Mouse (Mus musculus) MEL (cell line): ENCODE results near the gene Rbbp9. TPM values are rescaled to one million over a fixed set of nuclear protein-coding genes. Genes with fewer than 3 reads are reported as not detected.

Source experiments
- DNase-seq: peaks from one replicate; pipeline ENCODE4 v3.0.0; 2011; ENCODE audit warnings: low read depth, low spot score
- H3K27ac ChIP-seq: 2 replicates; pipeline ENCODE4 v1.5.1; 2012; ENCODE audit warnings: low read depth, mild to moderate bottlenecking, control low read depth, low read length, moderate library complexity; ENCODE audit not compliant: control insufficient read depth
- H3K27me3 ChIP-seq, 2 experiments: fragments of 150-350 bp in 1 of 2; sonication (generic) in 1 of 2; 2 replicates each; pipeline ENCODE4 v1.6.1; 2012; ENCODE audit warnings: low read length in 2 of 2, mild to moderate bottlenecking in 2 of 2, improper control_type of control experiment in 1 of 2, moderate library complexity in 1 of 2; ENCODE audit not compliant: insufficient read depth in 2 of 2, control insufficient read depth in 1 of 2
- H3K36me3 ChIP-seq, 2 experiments: 2 replicates each; pipeline ENCODE4 v1.6.1; 2012 to 2014; ENCODE audit warnings: low read length in 2 of 2, improper control_type of control experiment in 1 of 2, inconsistent platforms in 1 of 2, mild to moderate bottlenecking in 1 of 2; ENCODE audit not compliant: insufficient read depth in 2 of 2, control insufficient read depth in 1 of 2
- H3K4me1 ChIP-seq, 2 experiments: fragments of 150-350 bp in 1 of 2; sonication (generic) in 1 of 2; 2 replicates each; pipeline ENCODE4 v1.6.1; 2012; ENCODE audit warnings: low read length in 2 of 2, improper control_type of control experiment in 1 of 2, mild to moderate bottlenecking in 1 of 2; ENCODE audit not compliant: insufficient read depth in 2 of 2, control insufficient read depth in 1 of 2
- H3K4me3 ChIP-seq, 2 experiments: fragments of 150-350 bp in 1 of 2; sonication (generic) in 1 of 2; 2 replicates each; pipeline ENCODE4 v1.5.1; 2012; ENCODE audit warnings: low read depth in 2 of 2, low read length in 2 of 2, mild to moderate bottlenecking in 2 of 2, moderate library complexity in 2 of 2, control low read depth in 1 of 2, improper control_type of control experiment in 1 of 2; ENCODE audit not compliant: control insufficient read depth in 1 of 2, insufficient read depth in 1 of 2
- H3K79me2 ChIP-seq: 2 replicates; pipeline ENCODE4 v1.6.1; 2012; ENCODE audit warnings: mild to moderate bottlenecking, low read length, moderate library complexity; ENCODE audit not compliant: control insufficient read depth, poor library complexity, insufficient read depth
- H3K9ac ChIP-seq: 2 replicates; pipeline ENCODE4 v1.6.1; 2012; ENCODE audit warnings: low read depth, mild to moderate bottlenecking, control low read depth, low read length, moderate library complexity; ENCODE audit not compliant: control insufficient read depth, poor library complexity, severe bottlenecking
- H3K9me3 ChIP-seq: fragments of 150-350 bp; sonication (generic); replicated peaks from 2 replicates; pipeline ENCODE4 v1.6.1; 2012; ENCODE audit warnings: mild to moderate bottlenecking, low read length, improper control_type of control experiment, moderate library complexity; ENCODE audit not compliant: insufficient read depth
- BHLHE40 ChIP-seq: IDR thresholded peaks from 2 replicates; pipeline ENCODE4 v1.6.1; 2012; ENCODE audit warnings: low read depth, mild to moderate bottlenecking, inconsistent platforms, low read length, improper control_type of control experiment, borderline replicate concordance
- E2F4 ChIP-seq: IDR thresholded peaks from 2 replicates; pipeline ENCODE4 v1.6.1; 2011; ENCODE audit warnings: low read depth, low read length, improper control_type of control experiment, borderline replicate concordance
- EP300 ChIP-seq, 2 experiments: IDR thresholded peaks; 2 replicates each; pipeline ENCODE4 v1.6.1; 2011; ENCODE audit warnings: improper control_type of control experiment in 2 of 2, low read length in 2 of 2, low read depth in 1 of 2, mild to moderate bottlenecking in 1 of 2
- GABPA ChIP-seq: IDR thresholded peaks from 2 replicates; pipeline ENCODE4 v1.6.1; 2012; ENCODE audit warnings: low read depth, mild to moderate bottlenecking, inconsistent platforms, low read length, improper control_type of control experiment, moderate library complexity
- HCFC1 ChIP-seq: IDR thresholded peaks from 2 replicates; pipeline ENCODE4 v1.6.1; 2012; ENCODE audit warnings: low read depth, mild to moderate bottlenecking, inconsistent platforms, low read length, improper control_type of control experiment, moderate library complexity
- JUND ChIP-seq: IDR thresholded peaks from 2 replicates; pipeline ENCODE4 v1.6.1; 2011; ENCODE audit warnings: low read depth, mild to moderate bottlenecking, improper control_type of control experiment, low read length
- MAZ ChIP-seq: IDR thresholded peaks from 2 replicates; pipeline ENCODE4 v1.6.1; 2012; ENCODE audit warnings: low read depth, mild to moderate bottlenecking, inconsistent platforms, low read length, improper control_type of control experiment
- MEF2A ChIP-seq: IDR thresholded peaks from 2 replicates; pipeline ENCODE4 v1.6.1; 2014; ENCODE audit warnings: low read depth, mild to moderate bottlenecking, inconsistent platforms, low read length, improper control_type of control experiment; ENCODE audit not compliant: poor library complexity, insufficient replicate concordance, severe bottlenecking; ENCODE audit errors: extremely low read depth
- MYB ChIP-seq: IDR thresholded peaks from 2 replicates; pipeline ENCODE4 v1.6.1; 2011; ENCODE audit warnings: mild to moderate bottlenecking, low read depth, low read length, improper control_type of control experiment
- MYC ChIP-seq: IDR thresholded peaks from 2 replicates; pipeline ENCODE4 v1.6.1; 2011; ENCODE audit warnings: low read depth, mild to moderate bottlenecking, low read length, improper control_type of control experiment, moderate library complexity
- POLR2A ChIP-seq, 2 experiments: IDR thresholded peaks; 2 replicates each; pipeline ENCODE4 v1.6.1; 2011 to 2012; ENCODE audit warnings: low read length in 2 of 2, mild to moderate bottlenecking in 2 of 2, control low read depth in 1 of 2, improper control_type of control experiment in 1 of 2, low read depth in 1 of 2, moderate library complexity in 1 of 2; ENCODE audit not compliant: control insufficient read depth in 1 of 2, insufficient read depth in 1 of 2, poor library complexity in 1 of 2
- POLR2AphosphoS5 ChIP-seq: IDR thresholded peaks from 2 replicates; pipeline ENCODE4 v1.6.1; 2012; ENCODE audit warnings: low read depth, borderline replicate concordance, mild to moderate bottlenecking, inconsistent platforms, low read length, moderate library complexity, mixed read lengths
- RAD21 ChIP-seq: IDR thresholded peaks from 2 replicates; pipeline ENCODE4 v1.6.1; 2011; ENCODE audit warnings: mild to moderate bottlenecking, low read depth, low read length, improper control_type of control experiment
- RCOR1 ChIP-seq: IDR thresholded peaks from 2 replicates; pipeline ENCODE4 v1.6.1; 2012; ENCODE audit warnings: low read depth, mild to moderate bottlenecking, inconsistent platforms, low read length, improper control_type of control experiment
- SIN3A ChIP-seq: IDR thresholded peaks from 2 replicates; pipeline ENCODE4 v1.6.1; 2012; ENCODE audit warnings: low read length, improper control_type of control experiment, inconsistent platforms
- SMC3 ChIP-seq: IDR thresholded peaks from 2 replicates; pipeline ENCODE4 v1.6.1; 2011; ENCODE audit warnings: low read depth, low read length, improper control_type of control experiment
- TAL1 ChIP-seq: IDR thresholded peaks from 2 replicates; pipeline ENCODE4 v1.6.1; 2012; ENCODE audit warnings: mild to moderate bottlenecking, inconsistent platforms, low read length, moderate library complexity, mixed read lengths
- TBP ChIP-seq: IDR thresholded peaks from 2 replicates; pipeline ENCODE4 v1.8.0; 2011; ENCODE audit warnings: low read depth, low read length, improper control_type of control experiment
- TCF12 ChIP-seq: IDR thresholded peaks from 2 replicates; pipeline ENCODE4 v1.6.1; 2014; ENCODE audit warnings: low read depth, mild to moderate bottlenecking, inconsistent platforms, low read length, improper control_type of control experiment, moderate library complexity
- UBTF ChIP-seq: IDR thresholded peaks from 2 replicates; pipeline ENCODE4 v1.6.1; 2012; ENCODE audit warnings: low read depth, mild to moderate bottlenecking, inconsistent platforms, low read length, improper control_type of control experiment, moderate library complexity, borderline replicate concordance; ENCODE audit not compliant: insufficient read depth
- USF1 ChIP-seq: IDR thresholded peaks from 2 replicates; pipeline ENCODE4 v1.6.1; 2014; ENCODE audit warnings: low read depth, mild to moderate bottlenecking, inconsistent platforms, low read length, improper control_type of control experiment, moderate library complexity
- USF2 ChIP-seq, 2 experiments: IDR thresholded peaks; 2 replicates each; pipeline ENCODE4 v1.6.1; 2011 to 2012; ENCODE audit warnings: improper control_type of control experiment in 2 of 2, low read length in 2 of 2, borderline replicate concordance in 1 of 2, inconsistent platforms in 1 of 2, low read depth in 1 of 2, mild to moderate bottlenecking in 1 of 2; ENCODE audit not compliant: insufficient read depth in 1 of 2
- ZC3H11A ChIP-seq: IDR thresholded peaks from 2 replicates; pipeline ENCODE4 v1.6.1; 2012; ENCODE audit warnings: low read depth, mild to moderate bottlenecking, inconsistent platforms, low read length, improper control_type of control experiment
- ZNF384 ChIP-seq: IDR thresholded peaks from 2 replicates; pipeline ENCODE4 v1.6.1; 2012; ENCODE audit warnings: low read depth, mild to moderate bottlenecking, inconsistent platforms, low read length, improper control_type of control experiment
- polyA plus RNA-seq, 2 experiments: library from polyadenylated mRNA; stranded (reverse) in 1 of 2; unstranded in 1 of 2; fragments of >175 nt in 1 of 2; fragments of >200 nt in 1 of 2; gene quantifications; 2 replicates each; pipeline versions ENCODE4 v1.2.1 to v1.2.4; 2012; ENCODE audit warnings: low replicate concordance in 2 of 2, low read depth in 1 of 2; ENCODE audit not compliant: insufficient read length in 2 of 2, insufficient read depth in 1 of 2, missing spikeins in 1 of 2
- total RNA-seq: library from RNA; depleted of rRNA; stranded (reverse); fragments of 300-350 nt; gene quantifications from 2 replicates; pipeline ENCODE4 v1.2.3, GENCODE M21; 2012

Gene Rbbp9
- total and polyA plus RNA-seq, 3 experiments: 0.08 to 0.15 TPM; not detected in 1

DNA sequence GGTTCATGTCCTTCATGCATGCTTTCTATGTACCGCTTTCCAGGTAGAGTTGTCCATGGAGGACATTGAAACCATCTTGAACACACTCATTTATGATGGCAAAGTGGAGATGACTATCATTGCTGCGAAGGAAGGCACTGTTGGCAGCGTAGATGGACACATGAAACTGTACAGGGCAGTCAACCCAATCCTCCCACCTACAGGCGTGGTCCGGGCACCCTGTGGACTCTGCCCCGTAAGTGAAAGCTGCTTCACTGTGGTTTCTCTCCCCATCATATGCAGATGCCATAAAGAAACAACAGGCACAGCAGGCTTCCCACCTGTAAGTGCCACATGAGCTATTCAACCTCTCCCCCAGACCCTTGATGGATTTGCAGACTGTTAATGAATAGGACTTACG lies 13.5 kb downstream of the Rbbp9 start:
- Histone ChIP-seq H3K36me3 (peaks cover 0 to 37% of the 10 kb centered on the region in 2 experiments; a peak in 2 of 4 replicates), H3K4me1 (no peaks in the 10 kb centered on the region), H3K27me3 (no peaks in the 10 kb centered on the region), H3K9me3 (no peaks in the 10 kb centered on the region), H3K79me2 (no peaks in the 10 kb centered on the region), H3K4me3 (no peak overlapping the region), H3K9ac (no peak overlapping the region), H3K27ac (no peak overlapping the region)
- TF ChIP-seq TCF12 (no peak), ZNF384 (no peak), JUND (no peak), BHLHE40 (no peak), E2F4 (no peak), HCFC1 (no peak), ZC3H11A (no peak), SIN3A (no peak), POLR2AphosphoS5 (no peak), EP300 (IDR thresholded peaks at IDR 0.05; ENCODE audit: low read depth in 1 of 2, low read length in 2 of 2) (no peak)
- no peak for DNase-seq

GRCm38 (mm10) chr2:144527821-144528174 lies 22.9 kb downstream of the Rbbp9 start:
- H3K36me3 ChIP-seq: peaks cover 14 to 21% of the 10 kb centered on the region in 2 experiments
- no peak for DNase-seq
- peaks cover 0 to 3% of the 10 kb centered on the region in 2 experiments; a peak in 2 of 4 replicates for H3K27me3 ChIP-seq
- H3K4me1 ChIP-seq: peaks cover 9 to 11% of the 10 kb centered on the region in 2 experiments
- peaks cover 14% of the 10 kb centered on the region for H3K79me2 ChIP-seq
- TF ChIP-seq MYB (no peak), MEF2A (no peak), TBP (no peak), EP300 (IDR thresholded peaks at IDR 0.05; ENCODE audit: low read depth in 1 of 2, low read length in 2 of 2) (no peak), GABPA (no peak), UBTF (no peak), USF1 (no peak), TAL1 (no peak), USF2 (IDR thresholded peaks at IDR 0.05; ENCODE audit: borderline replicate concordance in 1 of 2, insufficient read depth in 1 of 2, low read depth in 1 of 2, low read length in 2 of 2) (no peak), ZC3H11A (no peak), SMC3 (no peak), POLR2A (IDR thresholded peaks at IDR 0.05; ENCODE audit: control insufficient read depth in 1 of 2, insufficient read depth in 1 of 2, low read depth in 1 of 2, low read length in 2 of 2, poor library complexity in 1 of 2) (no peak), MAZ (no peak), RAD21 (no peak), SIN3A (no peak), RCOR1 (no peak), MYC (no peak)
- H3K4me3 ChIP-seq: peak overlapping the region; percentile 85 to 86
- peak overlapping the region; percentile 30; the same call in 1 of the 2 replicates for H3K27ac ChIP-seq
- peak overlapping the region; percentile 82 for H3K9ac ChIP-seq
- H3K9me3 ChIP-seq: no peaks in the 10 kb centered on the region
